Mouse (Mus musculus) lung, postnatal 14 days (tissue): ENCODE measurements around the gene Ocel1.

Source experiments
- DNase-seq: peaks from one replicate; pipeline ENCODE4 v3.0.0; 2021

Gene Ocel1

GRCm38 (mm10) chr8:71405401-71406098 lies 34.5 kb downstream of the Ocel1 start, which contains the start of gene Ankle1:
Gene Ankle1, plus strand, starts transcription at chr8:71406010.
- peak; percentile 97 for DNase-seq

- DNase-seq, result peak; percentile 81
Observed at GRCm38 (mm10) chr8:71406099-71407015, 35.3 kb downstream of the Ocel1 start.

GRCm38 (mm10) chr8:71407441-71407840 lies 36.3 kb downstream of the Ocel1 start:
- DNase-seq, result no peak

GRCm38 (mm10) chr8:71408231-71408630 lies 37.1 kb downstream of the Ocel1 start:
- DNase-seq, result no peak

GRCm38 (mm10) chr8:71411535-71412273 lies 40.6 kb downstream of the Ocel1 start:
- DNase-seq, result no peak

GRCm38 (mm10) chr8:71422121-71422520 lies 51.0 kb downstream of the Ocel1 start:
- no peak for DNase-seq
